Mouse (Mus musculus) limb, embryonic 13.5 days (tissue): ENCODE measurements around the gene Mettl11b. TPM values are rescaled to one million over a fixed set of nuclear protein-coding genes. Genes with fewer than 3 reads are reported as not detected.

Experiments used
- polyA plus RNA-seq: library from polyadenylated mRNA; unstranded; fragments of >200 nt; fragmentation: Nextera tagmentation; extraction: Ambion mirVana; gene quantifications from 2 replicates; pipeline ENCODE4 v1.2.1, GENCODE M21; 2015

Mettl11b gene
- polyA plus RNA-seq, 1 experiment from 2014 or later = 0.18 TPM

Other genes starting within 250 kb of the Mettl11b start
- gene Kifap3, start 54.4 kb upstream of the Mettl11b start, polyA plus RNA-seq = 50.0 and 50.6 TPM in 2 replicates
- gene Scyl3, start 203.9 kb upstream of the Mettl11b start, polyA plus RNA-seq = 19.1 and 20.0 TPM in 2 replicates